Mouse (Mus musculus) neural tube, embryonic 11.5 days (tissue): Measurements from ENCODE around the gene Wdr90. TPM values are rescaled to one million over a fixed set of nuclear protein-coding genes. Genes with fewer than 3 reads are reported as not detected.
A peak's percentile ranks its signal among the peaks of the same experiment; 100 is the strongest.

Experiments
- ATAC-seq: fragments of 200-750 bp; cut with Nextera tagmentation; 2 replicates; pipeline ENCODE4 v1.8.0; 2017; ENCODE audit warnings: moderate number of reproducible peaks, mild to moderate bottlenecking, moderate TSS enrichment, moderate library complexity; ENCODE audit not compliant: insufficient read depth, low FRiP score, low TSS enrichment
- DNase-seq: peaks from one replicate; pipeline ENCODE4 v3.0.0-alpha.2; 2015; ENCODE audit warnings: low spot score
- H3K27ac ChIP-seq: fragments of 300-500 bp; sonication (generic); 2 replicates; pipeline ENCODE4 v1.5.1; 2014; ENCODE audit warnings: low read depth, mild to moderate bottlenecking, low read length
- H3K27me3 ChIP-seq: fragments of 300-500 bp; sonication (generic); 2 replicates; pipeline ENCODE4 v1.6.1; 2014; ENCODE audit warnings: mild to moderate bottlenecking, low read length, mixed read lengths; ENCODE audit not compliant: control insufficient read depth, insufficient read depth
- H3K36me3 ChIP-seq: fragments of 300-500 bp; sonication (generic); 2 replicates; pipeline ENCODE4 v1.6.1; 2014; ENCODE audit warnings: mild to moderate bottlenecking, low read length, moderate library complexity, mixed read lengths; ENCODE audit not compliant: control insufficient read depth, insufficient read depth
- H3K4me1 ChIP-seq: fragments of 300-500 bp; sonication (generic); 2 replicates; pipeline ENCODE4 v1.6.1; 2014; ENCODE audit warnings: low read length, mixed read lengths; ENCODE audit not compliant: control insufficient read depth, insufficient read depth
- H3K4me2 ChIP-seq: fragments of 300-500 bp; sonication (generic); 2 replicates; pipeline ENCODE4 v1.6.1; 2014; ENCODE audit warnings: low read depth, mild to moderate bottlenecking, moderate library complexity
- H3K4me3 ChIP-seq: fragments of 300-500 bp; sonication (generic); 2 replicates; pipeline ENCODE4 v1.5.1; 2014; ENCODE audit warnings: low read depth, low read length
- H3K9ac ChIP-seq: fragments of 300-500 bp; sonication (generic); 2 replicates; pipeline ENCODE4 v1.6.1; 2014; ENCODE audit warnings: mild to moderate bottlenecking, low read length
- H3K9me3 ChIP-seq: fragments of 300-500 bp; sonication (generic); 2 replicates; pipeline ENCODE4 v1.6.1; 2016; ENCODE audit warnings: low read length; ENCODE audit not compliant: control insufficient read depth
- WGBS: fragments of 180-500 bp; shearing (Covaris S2); extraction: QIAGEN DNeasy Blood & Tissue Kit; methylation state at CpG from one replicate; pipeline ENCODE4 v1.1.7; 2014; 5-methylcytosine and 5-hydroxymethylcytosine counted together
- polyA plus RNA-seq: library from polyadenylated mRNA; unstranded; fragments of >200 nt; fragmentation: Nextera tagmentation; extraction: Ambion mirVana; gene quantifications from 2 replicates; pipeline ENCODE4 v1.2.1, GENCODE M21; 2014

The Wdr90 gene
- polyA plus RNA-seq, 1 experiment from 2014 or later: 20.3 TPM

- Histone ChIP-seq H3K4me3 (0 out of 2 replicates have a peak overlapping the region, but pooled peaks have one; percentile 60), H3K27ac (no peak overlapping the region), H3K9me3 (no peaks in the 10 kb centered on the region), H3K4me1 (peaks cover 11% of the 10 kb centered on the region), H3K9ac (peak overlapping the region; percentile 84), H3K36me3 (no peaks in the 10 kb centered on the region; the same call in 1 of the 2 replicates), H3K4me2 (peak overlapping the region; percentile 88), H3K27me3 (no peaks in the 10 kb centered on the region)
- 87% methylated on average over 6 of the region's 6 CpGs for WGBS
- ATAC-seq (no peak), DNase-seq (no peak)
These were observed 1.1 kb downstream of the Wdr90 start for GRCm38 (mm10) chr17:25860229-25860628.

GRCm38 (mm10) chr17:25844396-25844901, 16.9 kb downstream of the Wdr90 start, which contains the start of gene Rhot2:
Gene Rhot2, minus strand, starts transcription at chr17:25844851.
- Histone ChIP-seq H3K9ac (peak within 1 kb of the TSS; percentile 81), H3K36me3 (peaks cover 19% of the 10 kb centered on the region), H3K4me1 (peaks cover 8% of the 10 kb centered on the region; the same call in 1 of the 2 replicates), H3K4me3 (peak within 1 kb of the TSS; percentile 93), H3K4me2 (peak within 1 kb of the TSS; percentile 89), H3K27ac (peak within 1 kb of the TSS; percentile 60), H3K27me3 (no peaks in the 10 kb centered on the region), H3K9me3 (no peaks in the 10 kb centered on the region)
- WGBS: 1% methylated on average over 18 of the region's 21 CpGs
- DNase-seq (peak; percentile 91), ATAC-seq (peak; percentile 92)

DNA sequence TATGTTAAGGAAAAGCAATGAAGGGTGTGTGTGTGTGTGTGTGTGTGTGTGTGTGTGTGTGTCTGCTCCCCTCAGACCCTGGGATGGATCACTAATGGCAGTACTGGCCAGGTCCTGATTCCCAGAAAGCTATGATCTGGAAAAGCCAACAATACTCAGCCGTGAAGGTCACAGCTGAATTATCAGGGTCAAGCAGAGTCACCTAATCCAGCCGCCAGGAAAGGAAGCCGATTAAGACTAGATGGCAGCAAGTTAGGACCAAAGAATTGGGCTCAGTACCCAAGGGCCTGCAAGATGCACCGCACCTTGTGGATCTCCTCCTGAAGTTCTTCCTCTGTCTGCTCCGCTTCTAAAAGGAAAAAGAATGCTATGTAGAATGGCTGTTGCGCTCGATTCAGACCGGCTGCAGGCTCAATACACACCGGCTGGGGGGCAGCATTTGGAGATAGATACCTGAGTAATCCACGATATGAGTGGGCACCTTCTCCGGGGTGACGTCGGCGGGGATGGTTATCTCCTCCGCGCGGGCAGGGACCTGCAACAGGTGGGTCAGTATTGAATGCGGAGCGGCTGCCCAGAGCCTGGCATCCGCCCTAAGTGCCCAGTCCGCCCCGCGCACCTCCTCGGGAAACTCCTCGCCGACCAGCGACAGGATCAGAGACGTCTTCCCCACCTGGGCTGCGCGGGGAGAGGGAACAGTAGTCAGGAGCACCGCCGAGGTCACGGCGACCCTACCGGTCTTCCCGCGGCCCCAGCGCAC, 17.5 kb downstream of the Wdr90 start:
- Histone ChIP-seq H3K36me3 (peaks cover 23% of the 10 kb centered on the region), H3K9me3 (no peaks in the 10 kb centered on the region), H3K27ac (peak overlapping the region; percentile 60), H3K4me3 (peak overlapping the region; percentile 93), H3K9ac (peak overlapping the region; percentile 81), H3K27me3 (no peaks in the 10 kb centered on the region), H3K4me1 (peaks cover 8% of the 10 kb centered on the region; the same call in 1 of the 2 replicates), H3K4me2 (peak overlapping the region; percentile 89)
- ATAC-seq: peak; percentile 11; the same call in 1 of the 2 replicates
- 4% methylated on average over 38 of the region's 38 CpGs for WGBS
- DNase-seq: no peak

DNA sequence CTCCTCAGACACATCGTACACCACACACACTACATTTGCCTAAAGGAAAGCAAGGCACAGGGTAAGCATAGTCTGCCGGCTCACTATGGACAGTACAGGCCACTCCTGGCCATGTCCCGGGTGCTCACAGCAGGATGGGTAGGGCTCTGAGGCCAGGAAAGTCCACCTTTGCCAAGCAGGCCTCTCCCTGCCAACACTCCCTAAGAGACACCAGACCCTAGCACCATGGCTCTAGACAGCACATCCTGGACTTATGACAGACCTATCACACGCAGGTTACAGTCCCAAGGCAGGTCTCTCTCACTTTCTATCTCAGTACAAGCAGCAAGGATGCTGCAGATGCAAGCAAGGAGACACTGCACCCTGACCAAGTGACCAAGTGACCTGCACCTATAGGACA, 18.2 kb downstream of the Wdr90 start:
- Histone ChIP-seq H3K36me3 (peaks cover 23% of the 10 kb centered on the region), H3K9ac (no peak overlapping the region; the same call in 1 of the 2 replicates), H3K9me3 (no peaks in the 10 kb centered on the region), H3K4me1 (peaks cover 10% of the 10 kb centered on the region), H3K4me3 (peak overlapping the region; percentile 93), H3K27me3 (no peaks in the 10 kb centered on the region), H3K27ac (no peak overlapping the region), H3K4me2 (peak overlapping the region; percentile 89)
- ATAC-seq (no peak), DNase-seq (no peak)
- WGBS: 94% methylated on average over 4 of the region's 4 CpGs

GRCm38 (mm10) chr17:25842509-25842908, 18.8 kb downstream of the Wdr90 start:
- no peaks in the 10 kb centered on the region for H3K9me3 ChIP-seq
- no peak overlapping the region for H3K4me3 ChIP-seq
- no peak overlapping the region for H3K9ac ChIP-seq
- ATAC-seq: no peak
- H3K27ac ChIP-seq: no peak overlapping the region
- WGBS: 85% methylated on average over 3 of the region's 3 CpGs
- H3K36me3 ChIP-seq: peaks cover 23% of the 10 kb centered on the region
- peaks cover 16% of the 10 kb centered on the region for H3K4me1 ChIP-seq
- no peak for DNase-seq
- H3K27me3 ChIP-seq: no peaks in the 10 kb centered on the region
- no peak overlapping the region for H3K4me2 ChIP-seq

GRCm38 (mm10) chr17:25841117-25841880, 20.0 kb downstream of the Wdr90 start, which contains the start of gene Gm20683:
Gene Gm20683, minus strand, starts transcription at chr17:25841763.
- WGBS: 93% methylated on average over 22 of the region's 22 CpGs
- H3K36me3 ChIP-seq: peaks cover 23% of the 10 kb centered on the region
- no peaks in the 10 kb centered on the region for H3K27me3 ChIP-seq
- no peak for DNase-seq
- H3K4me3 ChIP-seq: no peak within 1 kb of the TSS
- peaks cover 28% of the 10 kb centered on the region for H3K4me1 ChIP-seq
- no peak for ATAC-seq
- no peaks in the 10 kb centered on the region for H3K9me3 ChIP-seq
- H3K4me2 ChIP-seq: no peak within 1 kb of the TSS
- no peak within 1 kb of the TSS for H3K9ac ChIP-seq
- H3K27ac ChIP-seq: no peak within 1 kb of the TSS

DNA sequence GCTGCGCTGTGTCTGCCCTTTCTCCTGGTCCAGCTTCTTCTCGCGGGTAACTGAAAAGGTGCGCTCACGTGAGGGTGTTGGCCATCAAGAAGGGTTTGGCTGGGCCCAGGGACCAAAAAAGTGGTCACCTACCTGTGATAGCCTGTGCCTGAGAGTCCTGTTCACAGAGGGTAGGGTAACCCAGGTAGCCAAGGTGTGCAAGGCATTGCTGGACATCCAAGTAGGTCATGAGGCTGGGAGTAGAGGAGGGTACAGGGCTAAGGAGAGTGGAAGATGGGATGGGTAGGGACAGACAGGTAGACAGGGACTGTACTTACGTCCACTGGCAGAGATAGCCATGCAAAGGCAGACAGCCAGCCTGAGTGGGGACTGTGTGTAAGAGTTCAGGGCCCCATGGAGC, 20.8 kb downstream of the Wdr90 start:
- 98% methylated on average over 6 of the region's 6 CpGs for WGBS
- H3K4me2 ChIP-seq: no peak overlapping the region
- no peak for DNase-seq
- no peak overlapping the region for H3K27ac ChIP-seq
- no peak overlapping the region for H3K9ac ChIP-seq
- no peaks in the 10 kb centered on the region for H3K27me3 ChIP-seq
- no peak overlapping the region for H3K4me3 ChIP-seq
- peaks cover 30% of the 10 kb centered on the region for H3K4me1 ChIP-seq
- H3K36me3 ChIP-seq: peaks cover 23% of the 10 kb centered on the region
- no peak for ATAC-seq
- H3K9me3 ChIP-seq: no peaks in the 10 kb centered on the region

DNA sequence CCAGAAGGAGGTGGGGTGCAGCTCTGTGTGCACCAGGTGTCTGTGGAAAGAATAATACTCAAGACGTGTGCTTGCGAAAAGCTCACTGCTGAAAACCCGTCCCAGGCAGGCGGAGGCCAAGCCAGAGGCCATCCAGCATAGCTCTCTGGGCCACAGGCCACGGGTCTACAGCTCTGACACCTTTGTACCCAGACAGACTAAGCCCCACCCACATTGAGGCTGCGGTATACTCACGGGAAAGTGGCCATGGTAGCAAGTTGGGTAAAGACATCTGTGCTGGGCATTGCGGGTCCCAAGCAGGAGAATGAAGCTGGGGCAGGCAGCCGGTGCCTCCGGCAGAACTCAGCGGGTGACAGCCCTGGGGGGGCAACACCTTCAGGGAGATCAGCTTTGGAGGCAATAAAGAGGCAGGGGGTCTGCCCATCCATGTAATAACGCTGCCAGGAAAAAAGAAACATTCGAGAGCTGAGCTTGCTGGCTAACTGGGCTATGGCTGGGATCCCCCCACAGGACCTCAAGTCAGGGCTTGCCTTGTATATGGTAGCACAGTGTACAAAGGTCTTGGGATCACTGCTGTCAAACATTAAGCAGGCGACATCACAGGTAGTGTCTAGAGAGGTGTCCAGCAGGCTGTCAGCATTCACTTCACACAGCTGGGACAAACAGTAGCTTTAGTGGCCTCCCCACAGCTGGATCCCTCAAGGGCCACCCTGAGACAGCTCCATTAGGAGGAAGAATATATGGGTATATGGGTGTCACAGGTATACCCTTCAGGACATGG, 21.7 kb downstream of the Wdr90 start:
- no peak overlapping the region for H3K4me2 ChIP-seq
- H3K9ac ChIP-seq: no peak overlapping the region
- H3K27ac ChIP-seq: no peak overlapping the region
- H3K9me3 ChIP-seq: no peaks in the 10 kb centered on the region
- ATAC-seq: no peak
- no peak for DNase-seq
- H3K4me3 ChIP-seq: no peak overlapping the region
- 87% methylated on average over 14 of the region's 14 CpGs for WGBS
- H3K27me3 ChIP-seq: no peaks in the 10 kb centered on the region
- peaks cover 27% of the 10 kb centered on the region for H3K36me3 ChIP-seq
- peaks cover 36% of the 10 kb centered on the region for H3K4me1 ChIP-seq
